Mouse (Mus musculus): ENCODE results near the gene Josd2. TPM values are rescaled to one million over a fixed set of nuclear protein-coding genes. Genes with fewer than 3 reads are reported as not detected.

The Josd2 gene
- total RNA-seq, 4 experiments from 2014 or later: 43.7 to 56.5 (median 46.9) TPM

DNA sequence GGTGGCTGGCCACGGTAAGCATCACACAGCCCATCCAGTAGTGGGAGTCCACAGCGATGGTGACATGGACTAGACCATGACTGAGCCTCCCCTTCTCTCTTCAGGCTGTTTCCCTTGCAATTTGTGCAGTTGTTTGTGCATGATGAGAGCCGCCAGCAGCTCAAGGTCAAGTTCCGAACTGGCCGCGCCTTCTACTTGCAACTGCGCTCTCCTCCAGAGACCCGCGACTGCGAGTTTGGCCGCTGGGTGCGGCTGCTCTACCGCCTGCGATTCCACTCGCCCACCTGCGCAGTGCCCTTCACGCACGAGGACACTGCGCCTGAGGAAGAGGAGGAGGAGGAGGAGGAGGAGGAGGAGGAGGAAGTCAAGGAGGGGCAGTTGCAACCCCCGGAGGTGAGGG is 32.3 kb downstream of the Josd2 start:
- no peak for DNase-seq

DNA sequence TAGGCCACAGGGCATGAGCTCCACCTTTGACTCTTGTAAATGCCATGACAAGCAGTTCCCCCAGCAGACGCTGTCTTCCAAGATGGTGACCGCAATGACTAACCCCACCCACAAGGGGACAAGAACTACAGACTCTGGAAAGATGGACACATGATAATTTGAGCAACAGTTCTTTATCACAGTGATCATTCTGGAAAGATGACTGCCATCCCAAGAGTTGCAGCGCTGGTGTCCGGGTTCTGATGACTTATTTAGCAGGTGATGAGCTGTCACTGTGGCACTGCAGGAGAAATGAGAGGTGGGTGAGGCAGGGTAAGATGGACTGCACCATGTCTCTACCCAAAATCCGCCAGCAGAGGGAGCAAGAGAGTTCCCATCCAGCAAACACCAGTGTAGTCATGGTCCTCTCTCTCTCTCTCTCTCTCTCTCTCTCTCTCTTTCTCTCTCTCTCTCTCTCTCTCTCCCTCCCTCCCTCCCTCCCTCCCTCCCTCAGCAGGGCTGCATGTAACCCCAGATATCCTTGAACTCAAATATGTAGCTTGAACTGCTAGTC is 33.9 kb downstream of the Josd2 start:
- no peak for DNase-seq

DNA sequence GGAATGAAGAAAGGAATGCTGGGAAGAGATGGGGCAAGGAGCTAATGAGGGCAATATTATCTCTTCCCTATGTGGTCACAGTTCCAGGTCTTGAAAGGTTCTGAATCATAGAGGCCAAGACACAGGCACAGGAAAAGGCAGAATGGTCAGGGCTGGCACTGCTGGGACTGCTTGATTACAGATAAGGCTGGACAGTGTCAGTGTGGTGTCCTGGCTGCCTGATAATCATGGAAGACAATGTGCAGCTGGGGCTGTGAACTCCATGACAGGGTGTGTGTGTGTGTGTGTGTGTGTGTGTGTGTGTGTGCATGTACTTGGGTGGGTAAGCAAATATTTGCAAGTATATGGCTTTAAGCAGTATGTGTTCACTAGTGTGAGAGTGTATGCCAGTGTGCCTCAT is 39.7 kb downstream of the Josd2 start:
- no peak for DNase-seq

DNA sequence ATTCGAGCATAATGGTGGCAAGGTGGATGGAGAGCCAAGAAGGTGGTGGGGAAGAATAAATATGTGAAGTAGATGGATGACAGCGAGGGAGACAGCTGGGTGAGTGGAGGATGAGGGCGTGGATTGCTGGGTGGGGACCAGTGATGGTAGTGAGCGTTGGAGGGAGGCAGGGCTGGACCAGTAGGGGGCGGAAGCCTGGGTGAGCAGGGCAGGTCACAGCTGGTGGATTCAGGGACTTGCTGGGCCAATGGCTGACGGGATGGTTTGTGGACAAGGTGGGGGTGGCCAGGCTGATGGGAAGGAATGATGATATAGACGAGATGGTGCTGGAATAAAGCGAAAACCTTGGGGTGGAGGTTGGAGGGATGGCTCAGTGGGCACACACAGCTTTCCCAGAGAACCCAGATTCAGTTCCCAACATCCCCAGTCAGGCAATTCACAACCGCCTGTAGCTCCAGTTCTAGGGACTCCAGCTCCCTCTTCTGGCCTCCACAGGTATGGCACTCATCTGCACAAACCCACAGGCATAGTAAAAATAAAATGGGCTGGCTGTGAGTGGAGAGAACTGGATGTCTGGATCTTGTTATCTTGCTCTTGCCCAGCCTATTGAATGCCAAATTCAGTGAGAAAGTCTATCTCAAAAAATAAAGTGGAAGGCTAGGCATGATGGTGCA is 51.6 kb downstream of the Josd2 start:
- no peak for DNase-seq

DNA sequence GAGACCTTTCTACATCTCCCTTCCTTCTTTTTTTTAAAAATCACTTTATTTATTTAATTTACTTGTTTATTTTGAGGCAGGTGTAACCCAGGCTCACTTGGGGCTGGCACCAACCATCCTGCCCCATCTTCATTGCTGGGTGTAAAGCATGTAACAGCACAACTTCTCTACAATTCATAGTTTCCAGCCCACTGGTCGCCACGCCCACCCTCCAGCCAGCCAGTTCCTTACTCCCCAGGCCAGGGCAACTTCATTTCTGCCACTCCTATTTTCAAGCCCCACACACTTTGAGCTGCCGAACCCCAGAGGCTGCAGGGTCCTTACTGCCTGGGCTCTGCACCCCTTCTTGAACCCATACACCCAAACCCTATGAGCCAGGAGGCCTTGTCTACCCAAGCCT is 53.2 kb downstream of the Josd2 start:
- DNase-seq: no peak

Small RNA genes within 50 kb of the gene (microRNA-seq; reads per million reads assigned to microRNA genes)
- gene Mir7052: 1.9 to 2.2 reads per million in 2 experiments

Other genes with a start within 250 kb of the Josd2 start
- gene Klk1, start 242.6 kb upstream of the Josd2 start, total RNA-seq (2022): 1 to 10 TPM in 1 of 4 experiments, under 1 TPM in 2, not detected in 1; 0.78 to 1.2 (median 0.89) TPM
- gene Gm36864, start 231.8 kb upstream of the Josd2 start, total RNA-seq (2022): not detected
- 1 to 10 TPM in 1 of 4 experiments, under 1 TPM in 3; 0.68 to 1.2 (median 0.96) TPM for gene 1700028J19Rik, start 221.3 kb upstream of the Josd2 start, total RNA-seq (2022)
- 100 to 1,000 TPM in 3 of 4 experiments, 10 to 100 TPM in 1; 71.9 to 151 (median 133) TPM for gene 2410002F23Rik, start 221.3 kb upstream of the Josd2 start, total RNA-seq (2022)
- gene Acp4, start 210.6 kb upstream of the Josd2 start, total RNA-seq (2022): not detected
- not detected for gene Gm15517, start 206.5 kb upstream of the Josd2 start, total RNA-seq (2022)
- gene Clec11a, start 161.1 kb upstream of the Josd2 start, total RNA-seq (2022): 1 to 10 TPM; 4.1 to 6.0 (median 5.1) TPM
- 10 to 100 TPM in 3 of 4 experiments, 1 to 10 TPM in 1; 9.3 to 17.6 (median 14.3) TPM for gene Shank1, start 157.7 kb upstream of the Josd2 start, total RNA-seq (2022)
- 10 to 100 TPM in 1 of 4 experiments, 1 to 10 TPM in 3; 4.9 to 11.1 (median 7.6) TPM for gene Syt3, start 83.9 kb upstream of the Josd2 start, total RNA-seq (2022)
- 1 to 10 TPM in 3 of 4 experiments, under 1 TPM in 1; 0.73 to 2.2 (median 1.4) TPM for gene 1700008O03Rik, start 82.2 kb upstream of the Josd2 start, total RNA-seq (2022)
- gene Lrrc4b, start 39.0 kb upstream of the Josd2 start, total RNA-seq (2022): 10 to 100 TPM in 2 of 4 experiments, 1 to 10 TPM in 2; 6.4 to 15.4 (median 9.8) TPM
- 1 to 10 TPM in 3 of 4 experiments, under 1 TPM in 1; 0.73 to 2.0 (median 1.4) TPM for gene Aspdh, start 2.6 kb upstream of the Josd2 start, total RNA-seq (2022)
- 100 to 1,000 TPM in 3 of 4 experiments, 10 to 100 TPM in 1; 99.0 to 119 (median 110) TPM for gene Emc10, start 28.5 kb downstream of the Josd2 start, total RNA-seq (2022)
- gene Fam71e1, start 28.6 kb downstream of the Josd2 start, total RNA-seq (2022): 10 to 100 TPM in 3 of 4 experiments, 1 to 10 TPM in 1; 10.0 to 15.5 (median 13.0) TPM
- gene Mybpc2, start 56.7 kb downstream of the Josd2 start, total RNA-seq (2022): under 1 TPM in 2 of 4 experiments, not detected in 2; 0.07 to 0.08 TPM
- gene Spib, start 64.1 kb downstream of the Josd2 start, total RNA-seq (2022): under 1 TPM; 0.32 to 0.77 (median 0.43) TPM
- gene Pold1, start 80.9 kb downstream of the Josd2 start, total RNA-seq (2022): 10 to 100 TPM; 10.9 to 18.6 (median 15.9) TPM
- 100 to 1,000 TPM in 3 of 4 experiments, 10 to 100 TPM in 1; 94.3 to 153 (median 129) TPM for gene Nr1h2, start 86.0 kb downstream of the Josd2 start, total RNA-seq (2022)
- 1 to 10 TPM in 3 of 4 experiments, under 1 TPM in 1; 1.00 to 2.0 (median 1.5) TPM for gene Napsa, start 104.4 kb downstream of the Josd2 start, total RNA-seq (2022)
- 10 to 100 TPM in 1 of 4 experiments, 1 to 10 TPM in 3; 4.7 to 11.1 (median 7.8) TPM for gene Kcnc3, start 122.7 kb downstream of the Josd2 start, total RNA-seq (2022)
- 10 to 100 TPM in 1 of 4 experiments, 1 to 10 TPM in 3; 7.3 to 16.5 (median 8.4) TPM for gene Myh14, start 202.9 kb downstream of the Josd2 start, total RNA-seq (2022)
- not detected for gene Izumo2, start 240.8 kb downstream of the Josd2 start, total RNA-seq (2022)